Mouse (Mus musculus): ENCODE measurements around the gene Slf2. TPM values are rescaled to one million over a fixed set of nuclear protein-coding genes. Genes with fewer than 3 reads are reported as not detected.

The Slf2 gene
- polyA plus RNA-seq, 1 experiment from 2014 or later, result 38.8 TPM

- H3K4me1 ChIP-seq (replicated peaks; ENCODE audit: control insufficient read depth, insufficient read depth, low read length), result peaks cover 39% of the 10 kb centered on the region
- no peak overlapping the region for H3K27ac ChIP-seq (ENCODE audit: low read length)
- no peak overlapping the region for H3K9ac ChIP-seq (replicated peaks; ENCODE audit: low read depth, low read length)
- H3K4me3 ChIP-seq (replicated peaks; ENCODE audit: low read length), result no peak overlapping the region
- no peaks in the 10 kb centered on the region for H3K36me3 ChIP-seq (ENCODE audit: control insufficient read depth, insufficient read depth)
- peak overlapping the region; percentile 88; the same call in 1 of the 2 replicates for H3K4me2 ChIP-seq (ENCODE audit: low read length)
- no peaks in the 10 kb centered on the region for H3K9me3 ChIP-seq (ENCODE audit: control insufficient read depth, low read length)
- H3K27me3 ChIP-seq (replicated peaks; ENCODE audit: control insufficient read depth, insufficient read depth, low read length), result no peaks in the 10 kb centered on the region
- WGBS, result 48% methylated on average over 6 of the region's 6 CpGs
- peak; percentile 62 for ATAC-seq
These were observed 56.9 kb downstream of the Slf2 start for GRCm38 (mm10) chr19:44987851-44988250.

- Histone ChIP-seq H3K4me1 (replicated peaks; ENCODE audit: control insufficient read depth, insufficient read depth, low read length) (peaks cover 39% of the 10 kb centered on the region), H3K27me3 (replicated peaks; ENCODE audit: control insufficient read depth, insufficient read depth, low read length) (no peaks in the 10 kb centered on the region), H3K4me3 (replicated peaks; ENCODE audit: low read length) (peak overlapping the region; percentile 79), H3K9ac (replicated peaks; ENCODE audit: low read depth, low read length) (peak overlapping the region; percentile 90), H3K4me2 (ENCODE audit: low read length) (peak overlapping the region; percentile 88), H3K27ac (ENCODE audit: low read length) (peak overlapping the region; percentile 29), H3K36me3 (ENCODE audit: control insufficient read depth, insufficient read depth) (no peaks in the 10 kb centered on the region), H3K9me3 (ENCODE audit: control insufficient read depth, low read length) (no peaks in the 10 kb centered on the region)
- no peak for ATAC-seq
- WGBS, result 37% methylated on average over 9 of the region's 9 CpGs
These were observed 57.4 kb downstream of the Slf2 start for GRCm38 (mm10) chr19:44988321-44988720.

GRCm38 (mm10) chr19:44988831-44989566 lies 58.0 kb downstream of the Slf2 start, which contains the start of gene Sema4g:
Gene Sema4g, plus strand, starts transcription at chr19:44989101.
- peaks cover 39% of the 10 kb centered on the region for H3K4me1 ChIP-seq (replicated peaks; ENCODE audit: control insufficient read depth, insufficient read depth, low read length)
- WGBS, result under 1% methylated on average over 48 of the region's 58 CpGs
- ATAC-seq, result peak; percentile 78

GRCm38 (mm10) chr19:44989567-44990495 lies 58.9 kb downstream of the Slf2 start:
- Histone ChIP-seq H3K27me3 (replicated peaks; ENCODE audit: control insufficient read depth, insufficient read depth, low read length) (no peaks in the 10 kb centered on the region), H3K9ac (replicated peaks; ENCODE audit: low read depth, low read length) (peak overlapping the region; percentile 90), H3K4me2 (ENCODE audit: low read length) (peak overlapping the region; percentile 88), H3K4me3 (replicated peaks; ENCODE audit: low read length) (peak overlapping the region; percentile 79), H3K36me3 (ENCODE audit: control insufficient read depth, insufficient read depth) (no peaks in the 10 kb centered on the region), H3K4me1 (replicated peaks; ENCODE audit: control insufficient read depth, insufficient read depth, low read length) (peaks cover 39% of the 10 kb centered on the region), H3K27ac (ENCODE audit: low read length) (peak overlapping the region; percentile 35; the same call in 1 of the 2 replicates), H3K9me3 (ENCODE audit: control insufficient read depth, low read length) (no peaks in the 10 kb centered on the region)
- WGBS, result 5% methylated on average over 22 of the region's 22 CpGs
- peak; percentile 26; the same call in 1 of the 2 replicates for ATAC-seq

More at GRCm38 (mm10) chr19:44988831-44989566, 58.0 kb downstream of the Slf2 start, which contains the start of gene Sema4g:
- Histone ChIP-seq H3K9me3 (ENCODE audit: control insufficient read depth, low read length) (no peaks in the 10 kb centered on the region), H3K36me3 (ENCODE audit: control insufficient read depth, insufficient read depth) (no peaks in the 10 kb centered on the region), H3K9ac (replicated peaks; ENCODE audit: low read depth, low read length) (peak within 1 kb of the TSS; percentile 90), H3K27ac (ENCODE audit: low read length) (peak within 1 kb of the TSS; percentile 35), H3K4me3 (replicated peaks; ENCODE audit: low read length) (peak within 1 kb of the TSS; percentile 79), H3K4me2 (ENCODE audit: low read length) (peak within 1 kb of the TSS; percentile 88), H3K27me3 (replicated peaks; ENCODE audit: control insufficient read depth, insufficient read depth, low read length) (no peaks in the 10 kb centered on the region)

- no peak overlapping the region; the same call in 1 of the 2 replicates for H3K4me2 ChIP-seq (ENCODE audit: low read length)
- H3K27ac ChIP-seq (ENCODE audit: low read length), result no peak overlapping the region
- WGBS, result 84% methylated on average over 8 of the region's 8 CpGs
- no peak for ATAC-seq
- no peak overlapping the region for H3K4me3 ChIP-seq (replicated peaks; ENCODE audit: low read length)
- H3K36me3 ChIP-seq (ENCODE audit: control insufficient read depth, insufficient read depth), result no peaks in the 10 kb centered on the region
- no peaks in the 10 kb centered on the region for H3K27me3 ChIP-seq (replicated peaks; ENCODE audit: control insufficient read depth, insufficient read depth, low read length)
- H3K4me1 ChIP-seq (replicated peaks; ENCODE audit: control insufficient read depth, insufficient read depth, low read length), result peaks cover 39% of the 10 kb centered on the region
- no peak overlapping the region for H3K9ac ChIP-seq (replicated peaks; ENCODE audit: low read depth, low read length)
- no peaks in the 10 kb centered on the region for H3K9me3 ChIP-seq (ENCODE audit: control insufficient read depth, low read length)
These were observed 60.1 kb downstream of the Slf2 start for GRCm38 (mm10) chr19:44991031-44991430.

- no peak overlapping the region for H3K27ac ChIP-seq (ENCODE audit: low read length)
- ATAC-seq, result no peak
- no peak overlapping the region for H3K4me2 ChIP-seq (ENCODE audit: low read length)
- H3K4me1 ChIP-seq (replicated peaks; ENCODE audit: control insufficient read depth, insufficient read depth, low read length), result peaks cover 38% of the 10 kb centered on the region
- peaks cover 3% of the 10 kb centered on the region; the same call in 1 of the 2 replicates for H3K36me3 ChIP-seq (ENCODE audit: control insufficient read depth, insufficient read depth)
- H3K4me3 ChIP-seq (replicated peaks; ENCODE audit: low read length), result no peak overlapping the region
- no peaks in the 10 kb centered on the region for H3K9me3 ChIP-seq (ENCODE audit: control insufficient read depth, low read length)
- H3K9ac ChIP-seq (replicated peaks; ENCODE audit: low read depth, low read length), result no peak overlapping the region
- 61% methylated on average over 7 of the region's 7 CpGs for WGBS
- H3K27me3 ChIP-seq (replicated peaks; ENCODE audit: control insufficient read depth, insufficient read depth, low read length), result no peaks in the 10 kb centered on the region
These were observed 61.3 kb downstream of the Slf2 start for GRCm38 (mm10) chr19:44992246-44992645.

- Histone ChIP-seq H3K4me1 (replicated peaks; ENCODE audit: control insufficient read depth, insufficient read depth, low read length) (peaks cover 33% of the 10 kb centered on the region), H3K27ac (ENCODE audit: low read length) (no peak overlapping the region), H3K9ac (replicated peaks; ENCODE audit: low read depth, low read length) (no peak overlapping the region), H3K4me3 (replicated peaks; ENCODE audit: low read length) (no peak overlapping the region), H3K4me2 (ENCODE audit: low read length) (no peak overlapping the region), H3K9me3 (ENCODE audit: control insufficient read depth, low read length) (no peaks in the 10 kb centered on the region), H3K27me3 (replicated peaks; ENCODE audit: control insufficient read depth, insufficient read depth, low read length) (no peaks in the 10 kb centered on the region), H3K36me3 (ENCODE audit: control insufficient read depth, insufficient read depth) (peaks cover 3% of the 10 kb centered on the region; the same call in 1 of the 2 replicates)
- ATAC-seq, result no peak
- WGBS, result 67% methylated on average over 7 of the region's 7 CpGs
These were observed 61.8 kb downstream of the Slf2 start for GRCm38 (mm10) chr19:44992712-44993111.

GRCm38 (mm10) chr19:44997786-44998185 lies 66.8 kb downstream of the Slf2 start:
- H3K9ac ChIP-seq (replicated peaks; ENCODE audit: low read depth, low read length), result no peak overlapping the region
- H3K36me3 ChIP-seq (ENCODE audit: control insufficient read depth, insufficient read depth), result peaks cover 22% of the 10 kb centered on the region
- no peaks in the 10 kb centered on the region for H3K9me3 ChIP-seq (ENCODE audit: control insufficient read depth, low read length)
- no peak overlapping the region for H3K4me2 ChIP-seq (ENCODE audit: low read length)
- WGBS, result 91% methylated on average over 11 of the region's 11 CpGs
- H3K4me1 ChIP-seq (replicated peaks; ENCODE audit: control insufficient read depth, insufficient read depth, low read length), result no peaks in the 10 kb centered on the region
- no peak overlapping the region for H3K27ac ChIP-seq (ENCODE audit: low read length)
- no peaks in the 10 kb centered on the region for H3K27me3 ChIP-seq (replicated peaks; ENCODE audit: control insufficient read depth, insufficient read depth, low read length)
- no peak overlapping the region for H3K4me3 ChIP-seq (replicated peaks; ENCODE audit: low read length)
- ATAC-seq, result no peak

GRCm38 (mm10) chr19:44999647-45000046 lies 68.7 kb downstream of the Slf2 start:
- H3K27ac ChIP-seq (ENCODE audit: low read length), result no peak overlapping the region
- no peak overlapping the region for H3K4me3 ChIP-seq (replicated peaks; ENCODE audit: low read length)
- no peaks in the 10 kb centered on the region for H3K4me1 ChIP-seq (replicated peaks; ENCODE audit: control insufficient read depth, insufficient read depth, low read length)
- H3K27me3 ChIP-seq (replicated peaks; ENCODE audit: control insufficient read depth, insufficient read depth, low read length), result no peaks in the 10 kb centered on the region
- no peaks in the 10 kb centered on the region for H3K9me3 ChIP-seq (ENCODE audit: control insufficient read depth, low read length)
- H3K9ac ChIP-seq (replicated peaks; ENCODE audit: low read depth, low read length), result no peak overlapping the region
- no peak overlapping the region for H3K4me2 ChIP-seq (ENCODE audit: low read length)
- 95% methylated on average over 8 of the region's 8 CpGs for WGBS
- H3K36me3 ChIP-seq (ENCODE audit: control insufficient read depth, insufficient read depth), result peaks cover 22% of the 10 kb centered on the region
- ATAC-seq, result no peak
